Mouse (Mus musculus): ENCODE data around the gene N4bp1. TPM values are rescaled to one million over a fixed set of nuclear protein-coding genes. Genes with fewer than 3 reads are reported as not detected.

The N4bp1 gene
- 11.3 and 13.2 TPM in 2 replicates for polyA plus RNA-seq (2012; rRNA removed)

DNA sequence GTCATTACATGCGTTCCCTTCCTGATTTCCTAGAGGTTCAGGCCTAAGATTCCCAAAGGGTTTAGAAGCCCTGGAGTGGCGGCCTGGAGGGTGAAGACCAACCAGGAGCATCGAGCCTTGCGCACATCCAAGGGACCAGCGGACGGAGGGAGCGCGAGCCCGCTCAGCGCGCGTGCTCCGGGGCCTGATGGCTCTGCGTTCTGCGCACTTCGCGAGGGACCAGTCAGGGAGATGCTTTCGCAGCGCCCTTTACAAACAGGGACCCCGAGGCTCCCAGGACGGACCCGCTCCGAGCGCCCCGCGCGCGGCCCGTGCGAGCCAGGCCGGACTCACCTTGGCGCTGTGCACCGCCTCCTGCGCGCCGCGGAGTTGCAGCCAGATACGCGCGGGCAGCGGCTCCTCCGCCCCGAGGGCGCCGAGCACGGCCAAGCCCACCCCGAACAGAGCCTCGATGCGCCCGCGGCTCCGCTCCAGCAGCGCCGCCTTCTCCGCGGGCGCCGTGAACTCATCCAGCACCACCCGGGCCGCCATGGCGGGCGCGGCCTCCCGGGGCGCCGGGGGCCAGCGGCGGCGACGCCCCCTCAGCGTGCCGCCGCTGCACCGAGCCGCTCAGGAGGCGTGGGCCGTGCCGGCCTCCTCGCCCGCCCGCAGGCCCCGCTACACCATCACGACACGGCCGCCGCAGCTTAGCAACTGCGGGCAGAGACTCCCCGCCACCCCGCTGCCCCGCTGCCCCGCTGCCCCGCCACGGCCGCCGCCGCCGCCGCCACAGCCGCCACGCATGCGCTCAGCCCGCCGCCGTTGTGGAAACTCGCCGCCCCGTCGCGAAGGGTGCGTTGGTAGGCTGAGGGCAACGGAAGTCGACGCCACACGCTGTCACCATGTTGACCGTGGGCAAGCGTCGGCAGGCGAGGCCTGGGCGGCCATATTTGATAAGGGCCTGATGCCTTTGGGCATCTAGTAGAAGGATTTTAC is at the start of gene N4bp1:
N4bp1 (minus strand) TSS at position 770 of the 975 bp plus-strand sequence.
- WGBS, result under 1% methylated on average over 118 of the region's 119 CpGs
- peak within 1 kb of the TSS; percentile 62 for H3K27ac ChIP-seq (ENCODE audit: insufficient read depth, low read depth, low read length)
- H3K4me3 ChIP-seq (ENCODE audit: insufficient read depth, low read depth, low read length), result peak within 1 kb of the TSS; percentile 83
- peak; percentile 96 for DNase-seq
- H3K27me3 ChIP-seq (replicated peaks; ENCODE audit: control insufficient read depth, insufficient read depth, low read length), result no peaks in the 10 kb centered on the region
- peaks cover 27% of the 10 kb centered on the region for H3K4me1 ChIP-seq (ENCODE audit: control insufficient read depth, insufficient read depth, low read length)
- TF ChIP-seq POLR2A (IDR thresholded peaks at IDR 0.05; ENCODE audit: low read depth, low read length) (no peak), CTCF (conservative IDR thresholded peaks at IDR 0.05; ENCODE audit: insufficient read depth, insufficient read length, low read depth, low read length) (no peak)
- H3K36me3 ChIP-seq (ENCODE audit: control insufficient read depth, insufficient read depth, low read length), result no peaks in the 10 kb centered on the region

DNA sequence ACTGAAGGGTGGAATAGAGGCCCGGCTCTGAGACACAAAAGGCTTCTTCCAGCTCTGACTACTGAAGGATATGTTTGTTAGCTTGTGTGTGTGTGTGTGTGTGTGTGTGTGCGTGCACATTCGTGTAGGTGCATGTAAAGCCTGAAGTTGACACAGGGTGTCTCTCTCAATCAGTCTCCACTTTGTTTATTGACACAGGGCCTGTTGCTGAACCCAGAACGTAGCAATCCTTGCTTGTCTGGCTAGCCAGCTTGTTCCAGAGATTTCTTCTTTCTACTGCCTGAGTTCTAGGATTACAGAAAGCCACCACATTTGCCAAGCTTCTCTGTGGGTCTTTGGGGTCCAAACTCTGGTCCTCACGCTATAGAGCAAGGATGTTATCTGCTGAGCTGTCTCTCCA is 49.8 kb upstream of the N4bp1 start:
- TF ChIP-seq POLR2A (IDR thresholded peaks at IDR 0.05; ENCODE audit: low read depth, low read length) (no peak), CTCF (conservative IDR thresholded peaks at IDR 0.05; ENCODE audit: insufficient read depth, insufficient read length, low read depth, low read length) (no peak)
- DNase-seq, result no peak
- Histone ChIP-seq H3K27me3 (replicated peaks; ENCODE audit: control insufficient read depth, insufficient read depth, low read length) (no peaks in the 10 kb centered on the region), H3K4me1 (ENCODE audit: control insufficient read depth, insufficient read depth, low read length) (no peaks in the 10 kb centered on the region), H3K36me3 (ENCODE audit: control insufficient read depth, insufficient read depth, low read length) (no peaks in the 10 kb centered on the region), H3K27ac (ENCODE audit: insufficient read depth, low read depth, low read length) (no peak overlapping the region), H3K4me3 (ENCODE audit: insufficient read depth, low read depth, low read length) (no peak overlapping the region)
- 81% methylated on average over 5 of the region's 5 CpGs for WGBS

DNA sequence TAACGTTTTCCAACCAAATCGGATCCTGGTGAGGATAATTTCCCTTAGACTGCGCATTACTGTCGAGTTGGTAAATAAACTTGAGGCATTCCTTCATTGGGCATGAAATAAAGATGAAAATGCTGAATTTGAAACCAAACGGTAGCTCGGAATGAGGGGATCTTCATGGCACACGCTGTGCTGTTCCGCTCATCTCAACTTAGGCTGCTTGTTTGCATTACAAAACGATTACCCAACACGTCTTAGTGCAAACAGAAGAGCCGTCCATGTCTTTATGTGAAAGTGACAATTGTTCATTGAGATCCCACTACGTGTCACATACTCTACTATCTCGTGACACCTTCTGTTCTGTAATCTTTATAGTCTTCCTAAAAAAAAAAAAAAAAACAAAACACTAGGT is 49.3 kb upstream of the N4bp1 start:
- no peak for DNase-seq
- no peaks in the 10 kb centered on the region for H3K4me1 ChIP-seq (ENCODE audit: control insufficient read depth, insufficient read depth, low read length)
- no peak for TF ChIP-seq POLR2A (IDR thresholded peaks at IDR 0.05; ENCODE audit: low read depth, low read length)
- no peak overlapping the region for H3K27ac ChIP-seq (ENCODE audit: insufficient read depth, low read depth, low read length)
- 65% methylated on average over 13 of the region's 13 CpGs for whole genome bisulfite sequencing
- no peaks in the 10 kb centered on the region for H3K36me3 ChIP-seq (ENCODE audit: control insufficient read depth, insufficient read depth, low read length)
- H3K4me3 ChIP-seq (ENCODE audit: insufficient read depth, low read depth, low read length), result no peak overlapping the region
- no peaks in the 10 kb centered on the region for H3K27me3 ChIP-seq (replicated peaks; ENCODE audit: control insufficient read depth, insufficient read depth, low read length)

DNA sequence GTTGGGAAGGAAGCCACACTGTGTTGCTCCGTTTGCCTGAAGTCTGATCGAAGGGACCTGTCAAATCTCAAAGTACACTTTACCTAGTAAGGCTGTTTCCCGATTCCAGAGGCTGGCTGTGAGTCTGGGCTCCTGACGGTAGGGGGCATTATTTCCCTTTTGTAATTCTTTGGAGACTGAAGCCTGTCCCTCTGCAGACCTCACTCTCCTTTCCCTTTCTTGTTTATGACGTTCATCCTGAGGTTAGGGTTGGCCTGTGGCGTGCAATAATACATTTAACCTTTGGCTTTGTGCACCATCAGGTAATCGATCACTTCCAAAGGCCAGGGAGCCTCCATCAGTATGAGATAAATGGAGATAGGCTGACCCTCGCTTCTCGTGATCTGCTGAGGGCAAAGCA is 48.8 kb upstream of the N4bp1 start:
- Histone ChIP-seq H3K27ac (ENCODE audit: insufficient read depth, low read depth, low read length) (no peak overlapping the region), H3K36me3 (ENCODE audit: control insufficient read depth, insufficient read depth, low read length) (no peaks in the 10 kb centered on the region), H3K27me3 (replicated peaks; ENCODE audit: control insufficient read depth, insufficient read depth, low read length) (no peaks in the 10 kb centered on the region), H3K4me3 (ENCODE audit: insufficient read depth, low read depth, low read length) (no peak overlapping the region), H3K4me1 (ENCODE audit: control insufficient read depth, insufficient read depth, low read length) (no peaks in the 10 kb centered on the region)
- DNase-seq, result peak; percentile 31
- TF ChIP-seq CTCF (conservative IDR thresholded peaks at IDR 0.05; ENCODE audit: insufficient read depth, insufficient read length, low read depth, low read length), result peak; percentile 72
- no peak for TF ChIP-seq POLR2A (IDR thresholded peaks at IDR 0.05; ENCODE audit: low read depth, low read length)
- WGBS, result 13% methylated on average over 9 of the region's 9 CpGs

DNA sequence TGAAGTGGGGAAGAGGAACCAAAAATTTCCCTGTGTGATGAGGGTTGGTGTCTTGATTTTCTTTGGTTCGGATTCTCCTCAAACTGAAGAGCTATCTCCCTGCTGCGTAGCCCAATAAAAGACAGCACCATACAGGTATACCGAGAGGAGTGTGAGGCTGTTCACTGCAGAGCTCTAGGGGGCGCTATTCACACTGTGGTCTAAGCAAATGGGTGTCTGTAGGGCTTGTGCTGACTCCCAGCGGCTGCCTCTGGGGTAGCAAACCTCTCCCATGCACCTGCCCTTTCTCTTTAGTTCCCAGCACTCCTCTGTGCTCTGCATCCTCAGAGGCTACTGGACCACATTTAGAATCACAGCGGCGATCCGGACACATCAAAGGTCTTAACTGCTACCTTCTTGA is 41.2 kb upstream of the N4bp1 start:
- H3K36me3 ChIP-seq (ENCODE audit: control insufficient read depth, insufficient read depth, low read length), result no peaks in the 10 kb centered on the region
- H3K27ac ChIP-seq (ENCODE audit: insufficient read depth, low read depth, low read length), result no peak overlapping the region
- no peak for TF ChIP-seq CTCF (conservative IDR thresholded peaks at IDR 0.05; ENCODE audit: insufficient read depth, insufficient read length, low read depth, low read length)
- H3K4me1 ChIP-seq (ENCODE audit: control insufficient read depth, insufficient read depth, low read length), result no peaks in the 10 kb centered on the region
- no peaks in the 10 kb centered on the region for H3K27me3 ChIP-seq (replicated peaks; ENCODE audit: control insufficient read depth, insufficient read depth, low read length)
- H3K4me3 ChIP-seq (ENCODE audit: insufficient read depth, low read depth, low read length), result no peak overlapping the region
- 74% methylated on average over 8 of the region's 8 CpGs for WGBS
- DNase-seq, result no peak

DNA sequence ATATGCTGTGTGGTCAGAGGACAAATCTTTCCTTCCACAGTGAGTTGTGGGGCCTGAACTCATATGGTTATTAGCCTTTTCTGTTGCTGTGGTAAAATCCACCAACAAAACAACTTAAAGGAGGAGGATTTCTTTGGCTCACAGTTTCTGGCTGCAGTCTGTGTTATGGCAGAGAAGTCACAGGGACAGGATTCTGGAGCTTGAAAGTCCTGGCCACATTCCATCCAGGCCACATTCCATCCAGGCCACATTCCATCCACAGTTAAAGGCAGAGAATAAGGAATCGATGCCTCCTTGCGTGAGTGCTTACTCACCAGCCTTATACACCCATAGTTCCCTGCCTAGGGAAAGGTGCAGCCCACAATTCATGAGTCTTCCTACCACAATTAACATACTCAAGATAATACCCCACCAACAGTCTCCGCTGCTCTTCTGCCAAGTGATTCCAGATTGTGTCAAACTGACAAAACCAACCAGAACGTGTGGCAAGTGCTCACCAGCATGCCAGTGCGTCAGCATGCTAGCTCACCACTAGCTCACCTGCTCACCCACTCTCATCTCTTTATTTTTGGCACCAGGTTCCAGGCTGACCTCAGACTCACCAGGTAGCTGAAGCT is 38.3 kb upstream of the N4bp1 start:
- DNase-seq, result peak; percentile 17
- Histone ChIP-seq H3K27me3 (replicated peaks; ENCODE audit: control insufficient read depth, insufficient read depth, low read length) (no peaks in the 10 kb centered on the region), H3K4me3 (ENCODE audit: insufficient read depth, low read depth, low read length) (no peak overlapping the region), H3K36me3 (ENCODE audit: control insufficient read depth, insufficient read depth, low read length) (no peaks in the 10 kb centered on the region), H3K27ac (ENCODE audit: insufficient read depth, low read depth, low read length) (no peak overlapping the region), H3K4me1 (ENCODE audit: control insufficient read depth, insufficient read depth, low read length) (no peaks in the 10 kb centered on the region)
- 69% methylated on average over 5 of the region's 5 CpGs for WGBS
- TF ChIP-seq CTCF (conservative IDR thresholded peaks at IDR 0.05; ENCODE audit: insufficient read depth, insufficient read length, low read depth, low read length) (no peak), POLR2A (IDR thresholded peaks at IDR 0.05; ENCODE audit: low read depth, low read length) (no peak)

DNA sequence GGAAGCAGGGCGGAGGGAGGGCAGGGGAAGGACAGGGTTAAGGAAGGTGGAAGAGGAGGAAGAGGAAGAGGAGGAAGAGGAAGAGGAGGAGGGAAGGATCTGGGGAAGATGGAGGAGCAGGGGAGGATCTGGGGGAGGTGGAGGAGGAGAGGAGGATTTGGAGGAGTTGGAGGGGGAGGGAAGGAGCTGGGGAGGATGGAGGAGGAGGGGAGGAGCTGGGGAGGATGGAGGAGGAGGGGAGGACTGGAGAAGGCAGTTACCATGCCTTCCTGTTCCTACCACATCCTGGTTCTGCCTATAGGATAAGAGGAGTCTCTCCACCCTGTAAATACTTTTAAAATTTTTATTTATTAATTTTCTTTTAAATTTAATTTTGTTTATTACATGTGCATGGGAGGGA is 37.6 kb upstream of the N4bp1 start:
- Histone ChIP-seq H3K27me3 (replicated peaks; ENCODE audit: control insufficient read depth, insufficient read depth, low read length) (no peaks in the 10 kb centered on the region), H3K36me3 (ENCODE audit: control insufficient read depth, insufficient read depth, low read length) (no peaks in the 10 kb centered on the region), H3K4me1 (ENCODE audit: control insufficient read depth, insufficient read depth, low read length) (no peaks in the 10 kb centered on the region), H3K27ac (ENCODE audit: insufficient read depth, low read depth, low read length) (no peak overlapping the region), H3K4me3 (ENCODE audit: insufficient read depth, low read depth, low read length) (no peak overlapping the region)
- WGBS, result 60% methylated on average over 1 of the region's 1 CpGs
- DNase-seq, result no peak
- TF ChIP-seq CTCF (conservative IDR thresholded peaks at IDR 0.05; ENCODE audit: insufficient read depth, insufficient read length, low read depth, low read length) (no peak), POLR2A (IDR thresholded peaks at IDR 0.05; ENCODE audit: low read depth, low read length) (no peak)
